Mouse (Mus musculus) hindbrain, embryonic 12.5 days (tissue): Measurements from ENCODE around the gene Tgfbrap1. TPM values are rescaled to one million over a fixed set of nuclear protein-coding genes. Genes with fewer than 3 reads are reported as not detected.
A peak's percentile ranks its signal among the peaks of the same experiment; 100 is the strongest.

Experiments
- ATAC-seq: fragments of 200-750 bp; cut with Nextera tagmentation; 2 replicates; pipeline ENCODE4 v1.8.0; 2017; ENCODE audit warnings: moderate TSS enrichment; ENCODE audit not compliant: low FRiP score
- H3K27ac ChIP-seq: fragments of 300-500 bp; sonication (generic); 2 replicates; pipeline ENCODE4 v1.5.1; 2016; ENCODE audit warnings: mild to moderate bottlenecking
- H3K27me3 ChIP-seq: fragments of 300-500 bp; sonication (generic); 2 replicates; pipeline ENCODE4 v1.6.1; 2016; ENCODE audit warnings: mild to moderate bottlenecking
- H3K36me3 ChIP-seq: fragments of 300-500 bp; sonication (generic); 2 replicates; pipeline ENCODE4 v1.6.1; 2016; ENCODE audit warnings: mild to moderate bottlenecking
- H3K4me1 ChIP-seq: fragments of 300-500 bp; sonication (generic); 2 replicates; pipeline ENCODE4 v1.6.1; 2016
- H3K4me2 ChIP-seq: fragments of 300-500 bp; sonication (generic); replicated peaks from 2 replicates; pipeline ENCODE4 v1.6.1; 2016; ENCODE audit warnings: mild to moderate bottlenecking
- H3K4me3 ChIP-seq: fragments of 300-500 bp; sonication (generic); 2 replicates; pipeline ENCODE4 v1.5.1; 2016; ENCODE audit warnings: mild to moderate bottlenecking
- H3K9ac ChIP-seq: fragments of 300-500 bp; sonication (generic); 2 replicates; pipeline ENCODE4 v1.6.1; 2016; ENCODE audit warnings: mild to moderate bottlenecking, moderate library complexity
- H3K9me3 ChIP-seq: fragments of 300-500 bp; sonication (generic); replicated peaks from 2 replicates; pipeline ENCODE4 v1.6.1; 2016; ENCODE audit warnings: mild to moderate bottlenecking
- WGBS: fragments of 180-500 bp; shearing (Covaris S2); methylation state at CpG from one replicate; pipeline ENCODE4 v1.1.7; 2016; 5-methylcytosine and 5-hydroxymethylcytosine counted together
- polyA plus RNA-seq: library from polyadenylated mRNA; unstranded; fragments of >200 nt; fragmentation: Nextera tagmentation; extraction: Ambion mirVana; gene quantifications from 2 replicates; pipeline ENCODE4 v1.2.1, GENCODE M21; 2016

The Tgfbrap1 gene
- polyA plus RNA-seq, 1 experiment from 2014 or later = 16.9 TPM

- Histone ChIP-seq H3K4me1 (peaks cover 27% of the 10 kb centered on the region), H3K27ac (peak overlapping the region; percentile 89), H3K4me2 (peak overlapping the region; percentile 81), H3K27me3 (no peaks in the 10 kb centered on the region), H3K4me3 (peak overlapping the region; percentile 85), H3K9ac (peak overlapping the region; percentile 95), H3K9me3 (no peaks in the 10 kb centered on the region), H3K36me3 (no peaks in the 10 kb centered on the region)
- peak; percentile 89 for ATAC-seq
- under 1% methylated on average over 100 of the region's 102 CpGs for WGBS
Measured at GRCm38 (mm10) chr1:43092056-43093015, 6.1 kb downstream of the Tgfbrap1 start.

GRCm38 (mm10) chr1:43091306-43092055 is 7.0 kb downstream of the Tgfbrap1 start:
- no peaks in the 10 kb centered on the region for H3K27me3 ChIP-seq
- H3K4me3 ChIP-seq = peak overlapping the region; percentile 85
- H3K27ac ChIP-seq = no peak overlapping the region
- no peaks in the 10 kb centered on the region for H3K9me3 ChIP-seq
- peak overlapping the region; percentile 95 for H3K9ac ChIP-seq
- ATAC-seq = peak; percentile 42
- no peaks in the 10 kb centered on the region for H3K36me3 ChIP-seq
- peak overlapping the region; percentile 81 for H3K4me2 ChIP-seq
- peaks cover 20% of the 10 kb centered on the region for H3K4me1 ChIP-seq
- WGBS = 46% methylated on average over 13 of the region's 13 CpGs

DNA sequence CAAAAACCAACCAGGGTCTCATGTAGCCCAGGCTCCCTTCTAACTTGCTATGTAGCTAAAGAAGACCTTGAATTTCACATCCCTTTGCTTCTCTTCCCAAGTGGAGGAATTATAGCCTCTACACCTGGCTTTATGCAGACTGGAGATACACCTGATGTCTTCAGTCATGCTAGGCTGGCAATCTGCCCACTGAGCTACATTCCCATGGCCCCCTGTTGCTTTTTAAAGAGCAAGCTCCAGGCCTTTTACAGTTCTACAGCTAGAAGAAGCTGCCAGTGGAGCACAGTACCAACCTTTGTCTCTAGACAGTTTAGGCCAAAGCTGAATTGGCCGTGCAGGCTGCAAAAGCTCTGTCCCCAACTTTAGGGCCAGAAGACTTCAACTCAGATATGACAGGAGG is 8.0 kb downstream of the Tgfbrap1 start:
- no peak overlapping the region for H3K27ac ChIP-seq
- no peak overlapping the region for H3K9ac ChIP-seq
- H3K4me2 ChIP-seq = no peak overlapping the region
- no peak for ATAC-seq
- H3K9me3 ChIP-seq = no peaks in the 10 kb centered on the region
- peaks cover 20% of the 10 kb centered on the region for H3K4me1 ChIP-seq
- H3K27me3 ChIP-seq = no peaks in the 10 kb centered on the region
- no peak overlapping the region for H3K4me3 ChIP-seq
- 86% methylated on average over 1 of the region's 1 CpGs for WGBS
- H3K36me3 ChIP-seq = no peaks in the 10 kb centered on the region

- no peaks in the 10 kb centered on the region for H3K36me3 ChIP-seq
- no peaks in the 10 kb centered on the region for H3K9me3 ChIP-seq
- H3K27ac ChIP-seq = no peak overlapping the region
- no peak overlapping the region for H3K9ac ChIP-seq
- no peaks in the 10 kb centered on the region; the same call in 1 of the 2 replicates for H3K4me1 ChIP-seq
- 92% methylated on average over 5 of the region's 5 CpGs for WGBS
- H3K4me2 ChIP-seq = no peak overlapping the region
- H3K27me3 ChIP-seq = no peaks in the 10 kb centered on the region
- no peak for ATAC-seq
- H3K4me3 ChIP-seq = no peak overlapping the region
Measured at GRCm38 (mm10) chr1:43082946-43083345, 15.5 kb downstream of the Tgfbrap1 start.

DNA sequence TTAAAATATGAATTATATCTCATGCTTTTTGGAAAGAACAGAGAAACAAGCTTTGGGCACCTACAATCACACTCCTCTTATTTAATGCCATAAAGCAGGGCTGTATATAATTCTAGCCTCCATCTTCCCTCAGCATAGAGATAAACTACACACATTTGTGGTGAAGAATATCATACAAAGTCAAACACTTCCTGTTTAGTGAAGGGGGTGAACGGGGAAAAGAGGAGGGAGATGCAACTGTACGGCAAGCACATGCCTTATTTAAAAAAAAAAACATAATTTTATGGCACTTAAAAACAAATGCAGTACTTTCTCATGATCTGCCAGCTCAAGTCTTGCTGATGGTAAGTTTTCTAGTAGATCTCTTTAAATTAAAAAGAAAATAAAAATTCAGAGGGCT is 20.3 kb downstream of the Tgfbrap1 start:
- Histone ChIP-seq H3K9me3 (no peaks in the 10 kb centered on the region), H3K9ac (no peak overlapping the region), H3K27ac (no peak overlapping the region), H3K4me3 (no peak overlapping the region), H3K27me3 (no peaks in the 10 kb centered on the region), H3K36me3 (peaks cover 19% of the 10 kb centered on the region), H3K4me2 (no peak overlapping the region), H3K4me1 (no peaks in the 10 kb centered on the region)
- 85% methylated on average over 2 of the region's 2 CpGs for WGBS
- no peak for ATAC-seq

DNA sequence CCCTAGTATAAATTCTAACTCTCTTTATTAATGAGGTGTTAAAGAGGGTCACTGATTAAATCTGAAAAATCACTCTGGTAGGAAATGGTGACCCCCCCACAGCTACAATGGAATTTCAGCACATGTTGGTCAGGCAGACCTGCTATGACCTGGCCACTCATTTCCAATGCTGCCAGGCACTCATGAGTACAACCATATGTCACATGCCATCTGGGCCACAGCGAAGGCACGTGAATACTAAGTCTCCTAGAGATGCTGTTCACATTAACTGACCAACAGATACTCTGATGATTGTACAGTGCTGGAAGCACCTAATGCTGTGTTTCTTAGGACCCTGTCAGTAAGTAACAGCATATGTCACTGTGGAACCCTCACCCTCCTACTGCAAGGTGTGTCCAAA is 23.6 kb downstream of the Tgfbrap1 start:
- Histone ChIP-seq H3K4me3 (no peak overlapping the region), H3K9ac (no peak overlapping the region), H3K36me3 (peaks cover 29% of the 10 kb centered on the region), H3K4me1 (no peaks in the 10 kb centered on the region), H3K27ac (no peak overlapping the region), H3K4me2 (no peak overlapping the region), H3K27me3 (no peaks in the 10 kb centered on the region), H3K9me3 (no peaks in the 10 kb centered on the region)
- 90% methylated on average over 2 of the region's 2 CpGs for WGBS
- no peak for ATAC-seq

DNA sequence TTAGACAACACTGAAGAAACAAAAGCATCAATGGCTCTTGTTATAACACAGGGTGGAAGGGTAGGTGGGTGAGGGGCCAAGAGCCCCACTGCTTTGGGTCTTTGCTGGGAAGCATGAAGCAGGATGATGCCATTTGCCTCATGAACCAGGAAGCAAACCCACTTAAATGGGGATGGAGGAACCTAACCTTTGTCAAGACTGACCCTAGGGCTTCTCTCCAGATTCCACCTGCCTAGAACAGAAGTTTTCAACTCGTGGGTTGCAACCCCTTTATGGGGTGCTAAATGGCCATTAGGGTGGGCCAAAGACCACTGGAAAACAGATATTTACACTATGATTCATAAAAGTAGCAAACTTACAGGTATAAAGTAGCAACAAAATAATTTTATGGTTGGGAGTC is 25.9 kb downstream of the Tgfbrap1 start:
- Histone ChIP-seq H3K36me3 (peaks cover 35% of the 10 kb centered on the region), H3K9ac (no peak overlapping the region), H3K27me3 (no peaks in the 10 kb centered on the region), H3K4me3 (no peak overlapping the region), H3K9me3 (no peaks in the 10 kb centered on the region), H3K4me2 (no peak overlapping the region), H3K4me1 (no peaks in the 10 kb centered on the region), H3K27ac (no peak overlapping the region)
- no peak for ATAC-seq
- WGBS = 70% methylated on average over 1 of the region's 1 CpGs

DNA sequence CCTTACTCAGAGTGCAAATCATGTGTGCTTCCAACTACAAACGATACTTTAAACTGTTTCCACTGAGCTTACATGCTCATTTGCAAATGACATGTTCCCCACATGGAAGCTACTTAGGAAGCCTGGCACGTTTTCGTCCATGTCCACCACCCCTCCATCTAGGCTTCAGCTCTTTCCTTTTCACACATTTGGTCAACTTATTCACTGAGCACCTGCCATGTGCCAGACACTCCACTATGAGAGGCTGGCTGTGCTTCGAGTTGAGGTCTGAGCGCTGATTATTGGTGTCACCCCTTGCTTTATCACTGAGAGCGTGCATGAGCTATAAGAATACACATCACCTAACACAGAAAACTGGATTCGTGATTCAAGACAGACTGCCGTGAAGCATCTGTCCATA is 26.4 kb downstream of the Tgfbrap1 start:
- Histone ChIP-seq H3K9ac (no peak overlapping the region), H3K27ac (no peak overlapping the region), H3K4me3 (no peak overlapping the region), H3K9me3 (no peaks in the 10 kb centered on the region), H3K27me3 (no peaks in the 10 kb centered on the region), H3K4me2 (no peak overlapping the region), H3K4me1 (no peaks in the 10 kb centered on the region), H3K36me3 (peaks cover 40% of the 10 kb centered on the region)
- no peak for ATAC-seq
- 92% methylated on average over 8 of the region's 8 CpGs for WGBS

DNA sequence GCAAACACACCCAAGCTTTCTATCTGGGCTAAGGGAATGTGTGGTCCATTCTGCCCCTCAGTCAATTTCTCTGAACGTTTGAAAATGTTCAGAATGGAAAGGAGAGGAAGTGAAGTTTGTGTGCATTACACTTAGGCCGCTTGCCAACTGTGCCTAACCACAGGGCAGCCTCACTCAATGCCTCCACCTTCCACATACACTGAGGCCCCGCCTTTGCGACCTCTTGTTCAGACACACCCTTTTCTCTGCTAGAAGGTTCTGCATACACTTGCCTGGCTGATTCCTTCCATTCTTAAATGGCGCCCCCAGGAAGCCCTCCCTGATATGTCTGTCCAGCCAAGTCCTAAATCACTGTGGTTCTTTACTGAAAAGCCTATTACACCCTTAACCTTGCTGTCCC is 27.7 kb downstream of the Tgfbrap1 start:
- no peaks in the 10 kb centered on the region for H3K27me3 ChIP-seq
- ATAC-seq = no peak
- H3K36me3 ChIP-seq = peaks cover 33% of the 10 kb centered on the region
- H3K9me3 ChIP-seq = no peaks in the 10 kb centered on the region
- no peak overlapping the region for H3K4me2 ChIP-seq
- 85% methylated on average over 5 of the region's 5 CpGs for WGBS
- 0 out of 2 replicates have a peak, but pooled peaks cover 1% of the 10 kb centered on the region for H3K4me1 ChIP-seq
- H3K4me3 ChIP-seq = no peak overlapping the region
- no peak overlapping the region for H3K27ac ChIP-seq
- no peak overlapping the region for H3K9ac ChIP-seq

DNA sequence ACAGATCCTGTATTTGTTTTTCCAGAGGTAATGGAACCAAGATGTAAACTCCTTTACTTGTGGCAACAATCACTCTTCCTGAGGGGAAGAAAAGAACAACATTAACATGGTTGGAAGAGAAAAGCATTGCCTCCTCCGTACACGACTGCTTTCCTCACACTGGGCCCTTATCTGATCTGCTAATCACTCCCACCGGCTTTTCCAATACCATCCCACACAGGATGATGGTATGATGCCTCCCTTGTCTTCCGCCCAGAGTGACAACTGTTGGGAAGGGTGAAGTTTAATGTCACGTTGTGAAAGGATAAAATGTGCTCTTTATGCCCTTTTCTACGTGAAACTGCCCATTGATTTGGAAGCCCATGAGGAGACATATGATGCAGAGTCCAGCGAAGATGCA is 30.9 kb downstream of the Tgfbrap1 start:
- peaks cover 25% of the 10 kb centered on the region; the same call in 1 of the 2 replicates for H3K36me3 ChIP-seq
- H3K4me1 ChIP-seq = 0 out of 2 replicates have a peak, but pooled peaks cover 2% of the 10 kb centered on the region
- H3K4me2 ChIP-seq = no peak overlapping the region
- H3K27ac ChIP-seq = no peak overlapping the region
- no peak overlapping the region for H3K4me3 ChIP-seq
- no peak for ATAC-seq
- 86% methylated on average over 7 of the region's 7 CpGs for WGBS
- H3K27me3 ChIP-seq = no peaks in the 10 kb centered on the region
- no peaks in the 10 kb centered on the region for H3K9me3 ChIP-seq
- H3K9ac ChIP-seq = no peak overlapping the region

DNA sequence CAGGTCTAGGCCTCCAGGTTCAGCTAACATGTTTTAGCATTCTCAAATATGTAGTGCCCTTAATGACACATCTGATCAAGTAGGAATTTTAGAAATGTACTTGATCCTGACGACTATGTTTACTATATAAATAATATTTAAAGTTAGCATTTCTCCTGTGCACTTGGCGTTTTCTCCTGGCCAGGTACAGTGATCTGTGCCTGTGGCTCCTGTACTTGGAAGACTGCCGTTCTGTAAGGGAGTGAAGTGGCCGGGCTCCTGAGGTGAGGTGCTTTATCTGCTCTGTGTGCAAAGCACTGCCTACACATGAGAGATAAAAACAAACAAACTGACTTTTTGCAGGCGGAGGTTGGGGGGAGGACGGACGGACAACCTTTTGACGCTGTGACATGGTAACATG is 31.9 kb downstream of the Tgfbrap1 start:
- Histone ChIP-seq H3K4me3 (no peak overlapping the region), H3K27ac (no peak overlapping the region), H3K4me1 (0 out of 2 replicates have a peak, but pooled peaks cover 2% of the 10 kb centered on the region), H3K9ac (no peak overlapping the region), H3K4me2 (no peak overlapping the region), H3K9me3 (no peaks in the 10 kb centered on the region), H3K27me3 (no peaks in the 10 kb centered on the region), H3K36me3 (peaks cover 33% of the 10 kb centered on the region; the same call in 1 of the 2 replicates)
- 90% methylated on average over 8 of the region's 8 CpGs for WGBS
- no peak for ATAC-seq

DNA sequence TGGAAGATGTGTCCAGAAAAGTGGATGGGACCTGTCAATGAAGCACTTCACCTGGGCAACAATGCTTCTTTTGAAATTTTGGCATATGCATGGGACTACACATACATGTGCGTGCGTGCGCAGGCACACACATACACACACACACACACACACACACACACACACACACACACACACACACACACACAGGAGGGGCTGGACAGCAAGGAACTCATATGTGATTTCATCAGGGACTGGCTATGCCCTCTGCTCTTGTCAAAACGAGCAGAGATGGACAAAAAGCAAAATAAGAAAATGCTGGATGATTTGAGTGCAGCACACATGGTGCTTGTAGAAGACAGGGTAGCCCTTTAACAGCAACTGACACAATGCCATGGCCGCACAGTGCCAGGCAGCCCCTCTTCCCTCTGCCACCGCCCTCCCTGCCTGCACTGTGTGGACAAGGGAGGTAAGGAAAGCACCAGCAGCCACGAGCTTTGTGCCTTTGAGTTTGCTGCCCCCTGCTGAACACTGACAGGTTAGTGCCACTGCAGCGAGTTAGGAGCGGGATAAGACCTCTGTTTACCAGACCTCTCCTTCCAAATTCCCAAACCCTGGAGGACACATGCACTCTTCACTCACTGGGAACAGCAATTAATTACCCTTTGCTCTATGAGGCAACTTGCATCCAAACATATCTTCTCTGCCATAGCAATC is 32.7 kb downstream of the Tgfbrap1 start:
- H3K4me1 ChIP-seq = 0 out of 2 replicates have a peak, but pooled peaks cover 2% of the 10 kb centered on the region
- H3K27me3 ChIP-seq = no peaks in the 10 kb centered on the region
- no peak overlapping the region for H3K9ac ChIP-seq
- peak; percentile 94 for ATAC-seq
- H3K9me3 ChIP-seq = no peaks in the 10 kb centered on the region
- WGBS = 53% methylated on average over 9 of the region's 9 CpGs
- H3K27ac ChIP-seq = no peak overlapping the region
- no peak overlapping the region for H3K4me2 ChIP-seq
- peaks cover 35% of the 10 kb centered on the region for H3K36me3 ChIP-seq
- H3K4me3 ChIP-seq = no peak overlapping the region
